Mouse (Mus musculus): ENCODE data around the gene Gm29094.

The Gm29094 gene

GRCm38 (mm10) chr9:89253400-89253799 is 54.2 kb downstream of the Gm29094 start:
- no peak for DNase-seq (ENCODE audit: low spot score)

- no peak for DNase-seq (ENCODE audit: low spot score)
Measured at GRCm38 (mm10) chr9:89256556-89257335, 57.6 kb downstream of the Gm29094 start.

DNA sequence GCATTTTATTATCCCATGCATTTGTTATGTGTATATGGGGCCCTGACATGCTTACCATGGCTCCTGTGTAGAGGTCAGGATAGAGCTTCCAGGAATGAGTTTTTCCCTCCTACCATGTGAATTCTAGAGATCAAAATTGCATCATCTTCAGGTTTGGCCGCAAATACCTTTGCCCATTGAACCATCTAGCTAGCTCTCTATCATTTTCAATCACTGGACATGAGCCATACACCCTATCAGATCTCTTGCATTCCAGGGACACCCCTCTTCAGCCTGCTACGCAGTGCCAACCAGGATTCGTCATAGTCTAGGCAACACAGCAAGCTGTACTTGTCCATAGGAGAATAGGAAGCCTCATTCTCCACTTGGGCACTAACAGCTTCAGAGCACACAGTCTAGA is 64.8 kb downstream of the Gm29094 start:
- no peak for DNase-seq (ENCODE audit: low spot score)

- no peak for DNase-seq (ENCODE audit: low spot score)
Measured at GRCm38 (mm10) chr9:89264571-89264970, 65.4 kb downstream of the Gm29094 start.

Data from urinary bladder, postnatal 10 days (tissue).